Mouse (Mus musculus): ENCODE measurements around the gene Ralbp1.

The Ralbp1 gene

DNA sequence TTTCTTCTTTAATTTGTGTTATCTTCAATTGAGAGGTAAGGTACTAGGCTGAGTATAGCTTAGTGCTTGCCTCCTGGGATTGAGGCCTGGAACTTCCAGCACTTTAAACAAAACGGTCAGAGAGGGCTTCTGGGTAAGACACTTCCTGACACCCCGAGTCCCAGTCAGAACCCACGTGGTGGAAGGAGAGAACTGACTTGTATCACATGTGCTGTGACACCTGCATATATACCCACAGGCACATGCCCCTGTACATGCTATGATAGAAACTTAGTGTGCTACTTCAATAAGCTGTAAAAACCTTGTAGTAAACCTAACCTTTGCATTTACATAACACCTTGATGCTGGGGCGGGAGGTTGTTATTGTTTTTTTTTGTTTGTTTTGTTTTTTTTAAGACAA, 87.2 kb downstream of the Ralbp1 start:
- no peak for DNase-seq (ENCODE audit: low spot score)

All from ovary, adult 18-20 months (tissue).